Mouse (Mus musculus): ENCODE data around the gene Foxp2.

Gene Foxp2

DNA sequence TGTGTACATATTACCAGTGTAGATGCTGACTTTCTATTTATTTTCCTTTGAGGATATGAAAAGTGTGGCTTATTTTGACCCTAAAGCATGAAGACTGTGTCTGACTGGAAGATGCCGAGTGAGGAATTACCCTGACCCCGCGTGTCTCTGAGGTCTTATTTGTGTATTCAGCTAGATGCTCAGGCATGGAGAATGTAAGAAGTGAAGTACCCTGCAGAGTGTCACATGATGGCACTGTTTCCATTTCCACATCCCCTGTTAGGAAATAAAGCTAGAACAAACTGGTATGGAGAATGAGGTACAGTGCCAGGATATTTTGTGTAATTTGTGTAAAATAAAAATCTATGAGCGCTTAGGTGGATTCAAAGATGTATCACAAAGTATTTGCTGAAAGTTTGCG is 219.8 kb downstream of the Foxp2 start:
- peak; percentile 53 for DNase-seq (ENCODE audit: low spot score)

- DNase-seq (ENCODE audit: low spot score) = no peak
These were observed 220.2 kb downstream of the Foxp2 start for GRCm38 (mm10) chr6:15121339-15121738.

GRCm38 (mm10) chr6:15130142-15130541 is 229.0 kb downstream of the Foxp2 start:
- DNase-seq (ENCODE audit: low spot score) = no peak

GRCm38 (mm10) chr6:15142094-15142493 is 240.9 kb downstream of the Foxp2 start:
- peak; percentile 4 for DNase-seq (ENCODE audit: low spot score)

DNA sequence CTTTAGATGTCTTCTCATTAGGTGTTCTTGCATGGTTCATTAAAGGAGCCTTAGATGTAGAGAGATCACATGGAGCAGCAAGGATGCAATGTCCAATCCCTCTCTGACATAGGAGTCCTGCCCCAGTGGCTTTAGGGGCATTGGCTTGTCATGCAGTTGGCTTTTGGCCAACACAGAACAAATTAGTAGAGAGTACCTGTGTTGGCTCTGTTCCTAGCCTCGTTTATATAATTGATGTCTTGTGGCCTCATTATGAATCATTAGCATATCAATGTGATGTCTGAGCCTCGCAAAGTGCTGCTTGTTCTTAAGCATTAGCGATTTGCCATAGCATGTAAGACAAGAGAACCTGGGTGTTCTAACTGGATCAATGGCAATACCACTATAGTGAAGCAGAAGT is 250.5 kb downstream of the Foxp2 start:
- DNase-seq (ENCODE audit: low spot score) = peak; percentile 16

GRCm38 (mm10) chr6:15163508-15164053 is 262.4 kb downstream of the Foxp2 start:
- peak; percentile 36 for DNase-seq (ENCODE audit: low spot score)

DNA sequence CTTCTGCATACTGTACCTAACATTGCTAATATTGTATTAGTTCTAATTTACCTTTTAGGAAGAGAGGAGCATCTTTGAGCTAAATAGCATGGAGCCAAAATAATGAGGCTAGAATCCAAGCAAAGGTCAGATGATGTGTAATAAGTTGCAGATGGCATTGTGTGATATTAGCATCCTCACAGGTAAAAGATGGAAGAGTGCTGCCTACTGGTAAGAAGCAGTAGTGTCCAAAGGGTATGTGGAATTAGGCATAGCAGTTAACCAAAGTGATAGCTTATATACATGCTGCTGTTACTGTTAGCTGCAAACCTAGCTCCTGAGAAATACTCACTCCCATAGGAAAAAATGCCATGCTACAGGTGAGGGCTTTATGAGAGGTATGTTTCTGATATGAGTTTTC is 275.6 kb downstream of the Foxp2 start:
- DNase-seq (ENCODE audit: low spot score) = peak; percentile 33

- no peak for DNase-seq (ENCODE audit: low spot score)
These were observed 291.7 kb downstream of the Foxp2 start for GRCm38 (mm10) chr6:15192877-15193276.

- no peak for DNase-seq (ENCODE audit: low spot score)
These were observed 341.2 kb downstream of the Foxp2 start for GRCm38 (mm10) chr6:15242176-15242942.

DNA sequence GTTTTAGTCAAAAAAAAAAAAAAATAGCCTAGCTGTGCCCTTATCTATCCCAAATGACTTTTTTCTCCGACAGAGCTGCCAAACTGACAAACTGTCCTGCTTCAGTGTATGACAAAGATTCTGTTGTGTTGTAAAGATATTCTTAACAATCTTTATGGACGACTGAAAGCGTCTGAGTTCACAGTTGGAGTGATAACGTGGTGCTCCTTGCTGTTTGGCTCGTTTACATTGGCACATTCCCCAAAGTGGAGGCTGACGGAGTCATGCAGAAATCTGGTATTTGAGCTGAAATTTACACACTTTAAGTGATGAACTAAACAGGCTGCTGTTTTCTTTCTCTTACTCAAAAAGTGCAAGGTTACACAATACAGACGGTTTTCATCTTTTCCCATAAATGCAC is 356.2 kb downstream of the Foxp2 start:
- DNase-seq (ENCODE audit: low spot score) = no peak

- DNase-seq (ENCODE audit: low spot score) = no peak
These were observed 356.7 kb downstream of the Foxp2 start for GRCm38 (mm10) chr6:15257893-15258292.

DNA sequence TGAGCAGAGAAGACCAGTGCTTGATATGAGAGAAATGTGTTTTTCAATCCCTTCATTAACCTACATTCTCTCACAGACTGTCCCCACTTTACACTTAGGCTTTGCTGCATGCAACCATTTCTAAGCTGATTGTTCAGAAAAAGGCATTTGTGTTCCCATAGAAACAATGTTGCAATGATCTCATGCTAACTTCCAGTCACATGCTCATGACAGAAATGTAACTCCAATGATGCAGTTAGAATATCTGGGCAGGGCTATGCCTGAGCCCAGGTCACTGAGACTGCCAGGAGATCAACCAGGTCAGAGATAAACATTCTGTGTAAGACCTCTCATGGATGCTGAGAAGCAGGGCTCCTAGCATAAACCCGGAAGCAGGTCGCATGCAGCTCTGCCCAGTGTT is 367.0 kb downstream of the Foxp2 start:
- DNase-seq (ENCODE audit: low spot score) = peak; percentile 4

- no peak for DNase-seq (ENCODE audit: low spot score)
These were observed 384.1 kb downstream of the Foxp2 start for GRCm38 (mm10) chr6:15285213-15285612.

- DNase-seq (ENCODE audit: low spot score) = no peak
These were observed 392.9 kb downstream of the Foxp2 start for GRCm38 (mm10) chr6:15294081-15294480.

DNA sequence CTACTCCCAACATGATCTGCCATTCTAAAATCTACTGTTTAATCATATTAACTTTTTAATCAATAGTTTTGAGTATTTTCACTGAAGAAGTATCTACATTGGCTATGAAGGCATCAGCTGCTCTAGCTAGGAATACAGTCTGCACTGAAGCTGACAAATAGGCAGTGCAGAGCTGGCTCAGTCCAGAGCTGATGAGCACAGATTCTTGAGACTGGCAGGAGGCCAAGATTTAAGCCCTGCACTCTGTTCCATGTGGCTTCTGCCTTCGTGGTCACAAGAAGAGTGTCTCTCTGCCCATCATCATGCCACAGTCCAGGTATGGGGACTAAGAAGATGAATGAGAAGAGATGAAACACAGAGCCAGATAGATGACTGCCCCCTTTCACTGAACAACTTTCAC is 398.1 kb downstream of the Foxp2 start:
- no peak for DNase-seq (ENCODE audit: low spot score)

- no peak for DNase-seq (ENCODE audit: low spot score)
These were observed 409.5 kb downstream of the Foxp2 start for GRCm38 (mm10) chr6:15310671-15311070.

DNA sequence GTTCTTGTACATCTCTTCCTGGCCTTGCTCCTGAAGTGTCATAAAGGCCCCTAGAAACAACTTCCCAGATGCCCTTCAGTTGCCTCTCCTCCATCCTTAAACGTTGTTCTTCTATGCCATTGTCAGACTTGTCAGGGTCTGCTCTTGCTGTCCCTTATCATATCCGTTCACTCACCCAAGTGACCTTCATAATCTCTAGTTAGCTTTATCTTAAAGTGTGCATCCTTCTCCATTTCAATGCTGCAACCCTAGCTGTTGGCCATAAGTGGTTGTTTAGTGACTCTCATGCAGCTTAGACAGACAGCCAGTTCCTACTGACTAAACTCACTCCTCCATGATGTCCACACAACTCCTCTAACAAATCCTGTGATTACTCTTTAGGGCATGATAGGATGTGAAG is 415.8 kb downstream of the Foxp2 start:
- no peak for DNase-seq (ENCODE audit: low spot score)

GRCm38 (mm10) chr6:15318343-15318742 is 417.2 kb downstream of the Foxp2 start:
- DNase-seq (ENCODE audit: low spot score) = no peak

GRCm38 (mm10) chr6:15321551-15321974 is 420.4 kb downstream of the Foxp2 start:
- DNase-seq (ENCODE audit: low spot score) = no peak

DNA sequence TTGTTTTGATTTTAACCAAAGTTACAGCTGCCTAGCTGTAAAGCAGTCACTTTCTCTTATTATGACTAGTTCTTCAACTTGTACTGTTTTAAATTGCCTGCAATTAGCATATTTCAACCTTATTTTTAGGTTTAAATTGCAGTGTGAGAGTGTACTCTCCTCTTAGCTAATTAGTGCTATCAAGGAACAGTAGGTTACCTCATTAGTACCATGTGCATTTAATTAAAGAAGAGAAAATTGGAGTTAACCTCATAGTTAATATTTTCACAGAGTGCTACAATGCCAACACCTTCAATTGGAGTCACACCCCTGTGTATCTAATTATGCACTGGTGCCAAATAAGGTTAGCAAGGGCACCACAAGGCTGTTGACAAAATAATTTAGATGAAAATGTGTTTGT is 421.9 kb downstream of the Foxp2 start:
- DNase-seq (ENCODE audit: low spot score) = no peak

- no peak for DNase-seq (ENCODE audit: low spot score)
These were observed 446.6 kb downstream of the Foxp2 start for GRCm38 (mm10) chr6:15347705-15348104.

DNA sequence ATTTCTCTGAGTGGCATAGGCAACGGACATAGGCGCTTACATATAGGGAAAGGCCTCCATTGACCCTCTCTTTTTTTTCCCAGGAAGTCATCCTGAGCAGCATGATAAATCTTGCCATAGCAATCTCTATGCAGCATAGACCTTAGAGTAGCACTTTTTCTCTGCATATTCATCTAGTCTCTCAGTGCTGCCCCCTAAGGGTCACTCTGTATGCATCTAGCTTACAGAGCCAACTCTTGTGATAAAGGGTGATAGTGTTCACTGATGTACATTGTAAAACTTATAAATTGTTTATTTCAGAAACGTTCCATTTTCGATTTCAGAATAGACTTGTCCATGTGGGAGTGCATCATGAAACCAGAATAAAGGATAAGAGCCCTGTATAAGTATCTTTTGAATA is 454.7 kb downstream of the Foxp2 start:
- DNase-seq (ENCODE audit: low spot score) = no peak

GRCm38 (mm10) chr6:15370281-15370680 is 469.1 kb downstream of the Foxp2 start:
- DNase-seq (ENCODE audit: low spot score) = peak; percentile 61

- DNase-seq (ENCODE audit: low spot score) = peak; percentile 27
These were observed 469.7 kb downstream of the Foxp2 start for GRCm38 (mm10) chr6:15370827-15371226.
